Mouse (Mus musculus) ES-E14 (cell line): ENCODE data around the gene Cpt1c. TPM values are rescaled to one million over a fixed set of nuclear protein-coding genes. Genes with fewer than 3 reads are reported as not detected.

Source experiments
- DNase-seq: peaks from one replicate; pipeline ENCODE4 v3.0.0-alpha.2; 2013; ENCODE audit warnings: low read depth, low spot score
- H3K27ac ChIP-seq: 2 replicates; pipeline ENCODE4 v1.5.1; 2012; ENCODE audit warnings: low read depth, mild to moderate bottlenecking, low read length, moderate library complexity, mixed read lengths; ENCODE audit not compliant: poor library complexity, insufficient read depth, severe bottlenecking
- H3K36me3 ChIP-seq: 2 replicates; pipeline ENCODE4 v1.6.1; 2012; ENCODE audit warnings: mild to moderate bottlenecking, low read length, moderate library complexity, mixed read lengths; ENCODE audit not compliant: control insufficient read depth, poor library complexity, insufficient read depth, severe bottlenecking
- H3K4me1 ChIP-seq, 2 experiments: fragments of 150-350 bp in 1 of 2; sonication (generic) in 1 of 2; 2 replicates each; pipeline ENCODE4 v1.6.1; 2012; ENCODE audit warnings: low read length in 2 of 2, mild to moderate bottlenecking in 1 of 2, mixed read lengths in 1 of 2; ENCODE audit not compliant: control insufficient read depth in 2 of 2, insufficient read depth in 2 of 2, poor library complexity in 1 of 2
- H3K4me3 ChIP-seq, 2 experiments: fragments of 150-350 bp in 1 of 2; sonication (generic) in 1 of 2; 2 replicates each; pipeline ENCODE4 v1.5.1; 2012; ENCODE audit warnings: low read length in 2 of 2, low read depth in 1 of 2, mild to moderate bottlenecking in 1 of 2, mixed read lengths in 1 of 2; ENCODE audit not compliant: insufficient read depth in 1 of 2, poor library complexity in 1 of 2, severe bottlenecking in 1 of 2
- H3K9ac ChIP-seq: 2 replicates; pipeline ENCODE4 v1.6.1; 2012; ENCODE audit warnings: low read depth, mild to moderate bottlenecking, low read length, mixed read lengths; ENCODE audit not compliant: poor library complexity, insufficient read depth, severe bottlenecking
- H3K9me3 ChIP-seq: fragments of 150-350 bp; sonication (generic); 2 replicates; pipeline ENCODE4 v1.6.1; 2012; ENCODE audit warnings: low read depth, mild to moderate bottlenecking, low read length; ENCODE audit not compliant: control insufficient read depth, insufficient read depth
- CHD2 ChIP-seq: IDR thresholded peaks from 2 replicates; pipeline ENCODE4 v1.6.1; 2014; ENCODE audit warnings: mild to moderate bottlenecking, low read depth, low read length, inconsistent platforms
- HCFC1 ChIP-seq: IDR thresholded peaks from 2 replicates; pipeline ENCODE4 v1.6.1; 2012; ENCODE audit warnings: low read length, inconsistent platforms, borderline replicate concordance; ENCODE audit not compliant: insufficient read depth
- MAFK ChIP-seq: IDR thresholded peaks from 2 replicates; pipeline ENCODE4 v1.6.1; 2014; ENCODE audit warnings: mild to moderate bottlenecking, low read depth, low read length, inconsistent platforms; ENCODE audit not compliant: insufficient read depth
- ZC3H11A ChIP-seq: IDR thresholded peaks from 2 replicates; pipeline ENCODE4 v1.6.1; 2012; ENCODE audit warnings: low read depth, mild to moderate bottlenecking, inconsistent platforms, low read length, borderline replicate concordance
- ZNF384 ChIP-seq: IDR thresholded peaks from 2 replicates; pipeline ENCODE4 v1.6.1; 2012; ENCODE audit warnings: low read depth, low read length, inconsistent platforms
- in situ Hi-C, 2 experiments: fragments of 600-800 bp; cut with MboI; formaldehyde crosslinking; loops; one replicate each; pipeline ENCODE4 v1.15.1; 2025; ENCODE audit warnings: low sequenced_read_pairs in 2 of 2, inconsistent platforms in 1 of 2; ENCODE audit not compliant: unreplicated experiment in 2 of 2
- total RNA-seq: library from RNA; depleted of rRNA; stranded (reverse); fragments of 300-350 nt; gene quantifications from 2 replicates; pipeline ENCODE4 v1.2.3, GENCODE M21; 2012

Cpt1c gene
- total RNA-seq, 1 experiment: 60.3 TPM

DNA sequence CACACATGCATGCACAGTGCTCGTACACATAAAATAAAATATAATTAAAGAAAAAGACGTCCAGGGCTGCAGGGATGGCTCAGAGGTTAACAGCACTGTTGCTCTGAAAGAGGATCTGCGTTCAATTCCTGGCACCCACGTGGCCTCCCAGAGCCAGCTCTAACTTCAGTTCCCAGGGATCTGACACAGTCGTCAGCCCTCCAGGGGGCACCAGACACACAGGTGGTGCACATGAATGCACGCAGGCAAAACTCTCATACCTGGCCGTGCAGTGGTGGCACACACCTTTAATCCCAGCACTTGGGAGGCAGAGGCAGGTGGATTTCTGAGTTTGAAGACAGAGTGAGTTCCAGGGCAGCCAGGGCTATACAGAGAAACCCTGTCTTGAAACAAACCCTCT lies 8.7 kb downstream of the Cpt1c start:
- Histone ChIP-seq H3K9ac (no peak overlapping the region), H3K9me3 (no peaks in the 10 kb centered on the region), H3K4me3 (no peak overlapping the region), H3K4me1 (peaks cover 2 to 5% of the 10 kb centered on the region in 2 experiments; a peak in 2 of 4 replicates), H3K27ac (no peak overlapping the region), H3K36me3 (peaks cover 37% of the 10 kb centered on the region)
- no peak for TF ChIP-seq HCFC1
- no peak for TF ChIP-seq ZNF384
- no peak for TF ChIP-seq CHD2
- no peak for DNase-seq
- in situ Hi-C loops: no loop called here

DNA sequence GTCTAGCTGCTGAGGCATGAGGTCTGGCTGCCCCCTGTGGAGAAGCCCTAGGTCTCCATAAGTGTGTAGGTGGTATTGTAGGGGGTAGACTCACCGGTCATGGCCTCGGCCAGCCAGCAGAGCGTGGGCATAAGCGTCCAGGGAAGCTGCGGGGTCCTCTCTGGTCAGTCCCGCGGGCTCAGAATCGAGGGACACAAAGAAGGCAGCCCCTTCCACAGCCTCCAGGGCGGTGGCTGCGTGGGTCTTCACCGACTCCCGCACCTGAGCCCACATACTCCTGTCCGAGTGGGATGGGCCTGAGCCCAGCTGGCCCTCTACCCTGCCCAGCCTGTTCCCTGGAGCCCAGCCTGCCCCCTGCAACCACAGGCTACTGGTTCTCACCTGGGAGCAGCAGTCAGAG lies 9.7 kb downstream of the Cpt1c start:
- H3K4me1 ChIP-seq: peaks cover 2% of the 10 kb centered on the region in 2 experiments; a peak in 1 of 4 replicates
- no peaks in the 10 kb centered on the region for H3K9me3 ChIP-seq
- TF ChIP-seq ZNF384 (no peak), MAFK (no peak), CHD2 (no peak), ZC3H11A (no peak), HCFC1 (no peak)
- H3K9ac ChIP-seq: no peak overlapping the region
- peaks cover 44% of the 10 kb centered on the region for H3K36me3 ChIP-seq
- DNase-seq: no peak
- in situ Hi-C loops: no loop called here
- no peak overlapping the region for H3K4me3 ChIP-seq
- no peak overlapping the region; the same call in 1 of the 2 replicates for H3K27ac ChIP-seq

GRCm38 (mm10) chr7:44962831-44963230 lies 11.8 kb downstream of the Cpt1c start:
- in situ Hi-C loops: no loop called here
- DNase-seq: no peak
- H3K4me3 ChIP-seq: no peak overlapping the region
- no peak overlapping the region for H3K27ac ChIP-seq
- no peak for TF ChIP-seq ZC3H11A
- no peak for TF ChIP-seq ZNF384
- no peak for TF ChIP-seq CHD2
- H3K9me3 ChIP-seq: no peaks in the 10 kb centered on the region
- H3K4me1 ChIP-seq: peaks cover 0 to 2% of the 10 kb centered on the region in 2 experiments; a peak in 1 of 4 replicates
- H3K36me3 ChIP-seq: peaks cover 53% of the 10 kb centered on the region
- H3K9ac ChIP-seq: no peak overlapping the region

DNA sequence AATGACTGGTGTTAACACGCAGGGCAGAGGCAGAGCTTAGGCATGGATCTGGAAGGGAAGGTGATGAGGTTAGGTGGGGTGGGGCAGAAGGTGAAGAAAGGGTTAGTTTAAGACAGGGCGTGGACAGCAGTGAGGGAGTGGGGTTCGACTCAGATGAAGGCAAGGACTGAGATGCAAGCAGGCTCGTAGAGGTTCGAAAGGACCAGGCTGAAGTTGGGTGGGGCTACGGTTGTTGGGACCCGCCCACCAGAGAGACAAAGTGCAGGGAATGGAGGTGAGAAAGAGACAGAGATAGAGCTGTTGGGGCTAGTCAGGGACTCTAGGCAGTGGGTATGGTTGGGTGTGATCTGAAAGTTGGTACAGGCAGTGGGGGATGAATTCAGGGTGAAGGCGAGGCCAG lies 12.3 kb downstream of the Cpt1c start:
- DNase-seq: no peak
- TF ChIP-seq MAFK (no peak), CHD2 (no peak), ZNF384 (no peak), HCFC1 (no peak), ZC3H11A (no peak)
- Histone ChIP-seq H3K4me3 (no peak overlapping the region), H3K9ac (no peak overlapping the region), H3K36me3 (peaks cover 53% of the 10 kb centered on the region), H3K27ac (no peak overlapping the region), H3K9me3 (no peaks in the 10 kb centered on the region), H3K4me1 (peaks cover 2 to 3% of the 10 kb centered on the region in 2 experiments; a peak in 2 of 4 replicates)
- in situ Hi-C loops: no loop called here

- Histone ChIP-seq H3K36me3 (peaks cover 46% of the 10 kb centered on the region), H3K27ac (no peak overlapping the region), H3K9ac (no peak overlapping the region), H3K4me1 (peaks cover 2 to 3% of the 10 kb centered on the region in 2 experiments; a peak in 2 of 4 replicates), H3K9me3 (no peaks in the 10 kb centered on the region), H3K4me3 (no peak overlapping the region)
- TF ChIP-seq ZNF384: no peak
- TF ChIP-seq MAFK: no peak
- TF ChIP-seq ZC3H11A: no peak
- in situ Hi-C loops: no loop called here
- DNase-seq: no peak
Observed at GRCm38 (mm10) chr7:44960512-44960910, 14.1 kb downstream of the Cpt1c start.
